Mouse (Mus musculus): ENCODE results near the gene Mapkapk2. TPM values are rescaled to one million over a fixed set of nuclear protein-coding genes. Genes with fewer than 3 reads are reported as not detected.
"Not testable (repeated sequence)": the region's sequence is repeated elsewhere in the genome, so short reads cannot be mapped to it uniquely, and the experiment has no call there.

Mapkapk2 gene
- polyA plus RNA-seq, 1 experiment from 2014 or later = 49.5 TPM

DNA sequence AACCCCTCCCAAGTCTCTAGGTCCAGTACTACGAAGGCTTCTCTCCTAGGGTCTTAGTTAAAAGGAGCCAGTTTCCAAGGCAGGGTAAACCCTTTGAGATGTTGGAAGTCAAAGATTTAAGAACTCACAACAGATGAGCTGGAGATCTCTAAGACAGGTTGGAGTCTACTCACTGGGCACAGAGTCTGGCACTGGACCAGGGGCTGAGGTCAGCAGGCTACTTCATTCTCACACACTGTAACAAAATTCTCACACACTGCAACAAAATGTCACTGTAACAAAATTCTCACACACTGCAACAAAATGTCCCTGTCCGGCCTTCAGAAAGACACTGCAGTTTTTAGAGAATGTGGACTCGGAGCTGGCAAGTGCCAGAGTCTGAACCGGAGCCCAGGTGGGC lies 54.0 kb downstream of the Mapkapk2 start:
- Histone ChIP-seq H3K9ac (no peak overlapping the region), H3K27ac (no peak overlapping the region), H3K4me1 (no peaks in the 10 kb centered on the region), H3K4me3 (replicated peaks) (no peak overlapping the region), H3K36me3 (no peaks in the 10 kb centered on the region), H3K4me2 (no peak overlapping the region), H3K27me3 (replicated peaks) (no peaks in the 10 kb centered on the region), H3K9me3 (no peaks in the 10 kb centered on the region)
- WGBS = 90% methylated on average over 4 of the region's 4 CpGs
- ATAC-seq (ENCODE audit: insufficient read depth, low FRiP score, low read depth) = no peak

DNA sequence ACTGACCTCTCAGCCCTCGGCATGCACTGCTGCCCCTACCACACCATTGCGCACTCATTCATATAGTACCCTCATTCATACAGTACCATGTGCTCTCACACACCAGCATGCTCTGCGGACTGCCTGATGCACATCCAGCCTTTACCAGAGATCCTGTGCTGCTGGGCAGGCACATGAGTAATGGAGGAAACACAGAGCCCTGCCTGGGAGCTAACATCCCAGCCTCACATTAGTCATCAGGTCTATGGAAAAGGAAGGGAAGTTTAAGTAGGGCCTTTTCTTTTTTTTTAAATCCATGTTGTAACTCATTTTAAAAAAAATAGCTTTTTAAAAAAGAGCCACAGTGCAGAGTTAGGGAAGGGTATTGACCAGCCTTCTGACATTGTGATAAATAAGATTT lies 54.9 kb downstream of the Mapkapk2 start:
- WGBS = 91% methylated on average over 3 of the region's 3 CpGs
- H3K36me3 ChIP-seq = no peaks in the 10 kb centered on the region
- no peak overlapping the region for H3K27ac ChIP-seq
- no peak overlapping the region for H3K9ac ChIP-seq
- no peak for ATAC-seq (ENCODE audit: insufficient read depth, low FRiP score, low read depth)
- H3K4me2 ChIP-seq = no peak overlapping the region
- H3K27me3 ChIP-seq (replicated peaks) = no peaks in the 10 kb centered on the region
- no peaks in the 10 kb centered on the region for H3K9me3 ChIP-seq
- H3K4me1 ChIP-seq = no peaks in the 10 kb centered on the region
- H3K4me3 ChIP-seq (replicated peaks) = no peak overlapping the region

DNA sequence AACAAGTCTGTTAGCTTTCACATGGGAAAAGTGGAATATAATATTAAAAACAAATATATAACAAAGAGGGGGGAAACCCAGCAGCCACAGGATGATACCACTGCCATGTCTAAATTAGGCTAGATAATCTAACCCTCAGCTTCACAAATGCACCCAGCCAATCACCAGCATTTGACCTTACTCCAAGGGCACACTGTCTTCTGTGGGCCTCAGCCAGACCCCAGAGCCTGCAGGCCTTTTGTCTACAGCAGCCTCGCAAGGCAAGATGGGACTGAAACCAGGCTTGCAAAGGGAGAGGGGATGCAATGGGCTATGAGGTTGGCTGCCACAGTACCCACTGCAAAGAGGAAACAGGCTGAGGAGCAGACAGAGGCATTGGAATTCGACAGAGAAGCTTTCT lies 55.4 kb downstream of the Mapkapk2 start:
- Histone ChIP-seq H3K36me3 (no peaks in the 10 kb centered on the region), H3K27ac (no peak overlapping the region), H3K27me3 (replicated peaks) (no peaks in the 10 kb centered on the region), H3K4me2 (no peak overlapping the region), H3K9ac (no peak overlapping the region), H3K9me3 (no peaks in the 10 kb centered on the region), H3K4me1 (no peaks in the 10 kb centered on the region), H3K4me3 (replicated peaks) (no peak overlapping the region)
- ATAC-seq (ENCODE audit: insufficient read depth, low FRiP score, low read depth) = no peak
- 74% methylated on average over 2 of the region's 2 CpGs for WGBS

DNA sequence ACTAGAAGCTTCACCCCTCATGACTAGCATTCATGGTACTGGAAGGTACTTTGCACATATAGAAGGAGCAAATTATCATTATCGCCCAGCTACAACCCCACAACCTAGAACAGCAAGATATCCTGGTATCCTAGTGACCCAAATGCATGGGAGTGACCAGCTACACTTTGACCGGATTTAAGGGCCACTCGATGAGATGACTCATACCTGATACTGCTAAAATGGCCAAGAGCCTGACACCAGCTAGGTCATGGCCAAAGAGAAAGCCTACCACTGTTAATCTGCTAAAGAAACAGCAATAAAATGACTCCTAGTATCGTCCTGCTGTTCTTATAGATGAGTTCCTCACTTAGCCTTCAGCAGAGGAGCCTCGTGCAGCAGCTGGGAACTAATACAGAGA lies 58.1 kb downstream of the Mapkapk2 start:
- Histone ChIP-seq H3K4me2 (no peak overlapping the region), H3K9ac (no peak overlapping the region), H3K4me3 (replicated peaks) (no peak overlapping the region), H3K36me3 (no peaks in the 10 kb centered on the region), H3K4me1 (no peaks in the 10 kb centered on the region), H3K27ac (no peak overlapping the region), H3K9me3 (no peaks in the 10 kb centered on the region), H3K27me3 (replicated peaks) (no peaks in the 10 kb centered on the region)
- WGBS = 90% methylated on average over 5 of the region's 5 CpGs
- no peak for ATAC-seq (ENCODE audit: insufficient read depth, low FRiP score, low read depth)

DNA sequence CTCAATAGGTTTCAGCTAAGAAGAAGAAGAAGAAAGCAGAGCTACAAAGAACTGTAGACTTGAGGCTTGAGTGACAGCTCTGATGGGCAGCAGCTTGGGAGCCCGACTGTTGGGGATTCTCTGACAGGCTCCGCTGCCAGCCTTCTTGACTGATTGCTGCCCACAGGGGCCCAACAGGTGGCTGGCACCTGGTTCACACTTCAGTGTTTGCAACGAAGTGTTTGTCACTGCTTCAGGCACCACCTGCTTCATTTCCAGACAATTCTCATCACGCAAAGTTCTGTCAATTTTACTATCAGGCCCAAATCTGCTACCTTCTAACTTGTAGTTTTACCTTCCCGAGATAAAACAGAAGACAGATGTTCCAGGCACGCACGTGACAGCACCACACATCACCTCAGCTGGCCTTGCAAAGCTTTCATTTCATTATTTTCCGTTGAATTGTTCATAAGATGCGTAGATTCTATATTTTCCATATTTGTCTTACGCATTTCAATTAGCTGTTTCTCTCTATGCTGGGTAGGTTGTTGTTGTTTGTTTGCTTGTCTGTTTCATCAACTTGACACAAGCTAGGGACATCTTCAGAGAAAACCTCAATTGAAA lies 59.1 kb downstream of the Mapkapk2 start:
- H3K27me3 ChIP-seq (replicated peaks) = no peaks in the 10 kb centered on the region
- H3K9ac ChIP-seq = no peak overlapping the region
- 79% methylated on average over 10 of the region's 10 CpGs for WGBS
- no peaks in the 10 kb centered on the region for H3K4me1 ChIP-seq
- no peak overlapping the region for H3K27ac ChIP-seq
- H3K36me3 ChIP-seq = no peaks in the 10 kb centered on the region
- ATAC-seq (ENCODE audit: insufficient read depth, low FRiP score, low read depth) = no peak
- no peak overlapping the region for H3K4me2 ChIP-seq
- H3K9me3 ChIP-seq = no peaks in the 10 kb centered on the region
- H3K4me3 ChIP-seq (replicated peaks) = no peak overlapping the region

DNA sequence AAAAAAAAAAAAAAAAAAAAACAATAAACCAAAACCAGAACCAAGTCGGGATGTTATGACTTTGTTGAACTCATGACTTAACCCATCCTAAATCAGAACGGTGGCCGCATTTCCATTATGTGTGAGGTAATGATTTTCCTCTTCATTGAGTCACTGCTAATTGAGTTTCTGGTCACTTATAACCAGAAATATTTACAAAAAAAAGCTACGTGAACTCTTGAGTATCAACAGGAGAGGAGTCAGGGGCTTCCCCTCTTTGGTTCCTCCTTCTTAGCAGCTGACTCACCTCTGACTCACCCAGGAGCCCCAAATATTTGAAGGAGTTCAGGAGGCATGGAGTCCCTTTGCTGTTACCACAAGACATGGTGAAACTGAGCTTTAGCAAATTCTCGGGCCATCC lies 59.6 kb downstream of the Mapkapk2 start:
- H3K27ac ChIP-seq = no peak overlapping the region
- WGBS = 89% methylated on average over 5 of the region's 5 CpGs
- H3K9me3 ChIP-seq = no peaks in the 10 kb centered on the region
- no peak for ATAC-seq (ENCODE audit: insufficient read depth, low FRiP score, low read depth)
- H3K36me3 ChIP-seq = no peaks in the 10 kb centered on the region
- H3K4me2 ChIP-seq = no peak overlapping the region
- no peak overlapping the region for H3K9ac ChIP-seq
- H3K4me3 ChIP-seq (replicated peaks) = no peak overlapping the region
- H3K27me3 ChIP-seq (replicated peaks) = no peaks in the 10 kb centered on the region
- H3K4me1 ChIP-seq = no peaks in the 10 kb centered on the region

DNA sequence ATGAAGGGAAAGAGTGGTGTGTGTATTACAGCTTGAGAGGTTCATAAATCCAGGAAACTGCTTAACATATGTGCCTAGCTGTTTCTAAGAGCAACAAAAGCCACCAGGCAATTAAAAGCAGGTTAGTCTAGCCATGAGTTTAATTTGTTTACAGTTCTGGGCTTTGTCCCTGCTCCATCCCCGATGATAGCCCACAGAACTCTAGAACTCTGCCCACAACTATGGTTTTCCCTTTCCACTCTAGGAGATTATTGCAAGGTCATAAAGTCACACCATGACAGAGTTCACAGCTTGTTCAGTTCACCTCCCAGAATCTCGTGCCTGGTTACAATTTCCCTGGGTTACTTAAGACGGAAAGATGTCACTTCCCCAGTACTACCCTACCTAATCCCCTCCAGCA lies 66.4 kb downstream of the Mapkapk2 start:
- no peaks in the 10 kb centered on the region for H3K9me3 ChIP-seq
- H3K4me3 ChIP-seq (replicated peaks) = no peak overlapping the region
- H3K4me2 ChIP-seq = no peak overlapping the region
- no peak overlapping the region for H3K27ac ChIP-seq
- no peaks in the 10 kb centered on the region for H3K36me3 ChIP-seq
- no peak for ATAC-seq (ENCODE audit: insufficient read depth, low FRiP score, low read depth)
- no peaks in the 10 kb centered on the region for H3K4me1 ChIP-seq
- no peak overlapping the region for H3K9ac ChIP-seq
- H3K27me3 ChIP-seq (replicated peaks) = no peaks in the 10 kb centered on the region
- 33% methylated on average over 3 of the region's 3 CpGs for WGBS

DNA sequence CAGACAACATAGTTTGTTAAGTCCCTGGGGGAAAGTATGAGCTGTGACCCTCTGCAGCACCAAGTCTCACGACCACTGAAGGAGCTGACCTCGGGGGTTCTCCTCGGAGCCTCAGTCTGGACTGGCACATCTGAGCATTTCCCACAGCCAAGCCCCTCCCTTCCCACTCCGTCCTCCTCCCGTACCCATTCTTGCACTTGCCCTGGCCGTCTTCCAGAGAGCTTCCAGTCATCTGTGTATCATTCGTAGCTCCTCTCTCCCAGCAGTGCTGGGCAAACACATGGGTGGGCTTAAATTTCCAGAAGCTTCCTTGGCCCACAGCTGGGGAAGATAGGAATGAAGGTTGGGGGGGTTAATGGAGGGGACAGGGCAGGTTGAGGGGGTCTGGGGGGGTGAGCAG lies 67.4 kb downstream of the Mapkapk2 start:
- no peak overlapping the region for H3K4me3 ChIP-seq (replicated peaks)
- no peaks in the 10 kb centered on the region for H3K4me1 ChIP-seq
- H3K27ac ChIP-seq = no peak overlapping the region
- no peaks in the 10 kb centered on the region for H3K36me3 ChIP-seq
- H3K4me2 ChIP-seq = no peak overlapping the region
- no peaks in the 10 kb centered on the region for H3K9me3 ChIP-seq
- ATAC-seq (ENCODE audit: insufficient read depth, low FRiP score, low read depth) = no peak
- WGBS = 40% methylated on average over 7 of the region's 7 CpGs
- H3K27me3 ChIP-seq (replicated peaks) = no peaks in the 10 kb centered on the region
- H3K9ac ChIP-seq = no peak overlapping the region

DNA sequence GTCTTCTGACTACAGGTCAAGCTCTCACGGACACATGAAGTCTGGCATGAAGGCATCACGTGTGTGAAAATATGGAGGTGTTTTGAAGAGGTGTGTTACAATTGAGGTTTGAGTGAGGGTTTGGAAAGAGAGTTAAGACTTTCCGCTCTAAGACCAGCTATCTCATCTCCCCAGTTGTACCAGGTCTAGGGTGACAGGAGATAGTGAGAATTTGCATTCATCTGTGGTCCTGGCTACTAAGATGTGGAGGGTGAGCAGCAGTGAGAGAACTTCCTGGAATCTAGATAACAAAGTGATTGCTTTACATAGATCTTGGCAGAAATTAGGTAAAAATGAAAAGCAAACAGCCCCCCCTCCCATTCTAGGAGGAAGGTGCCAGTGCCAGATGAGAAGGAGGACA lies 68.4 kb downstream of the Mapkapk2 start:
- 77% methylated on average over 3 of the region's 3 CpGs for WGBS

DNA sequence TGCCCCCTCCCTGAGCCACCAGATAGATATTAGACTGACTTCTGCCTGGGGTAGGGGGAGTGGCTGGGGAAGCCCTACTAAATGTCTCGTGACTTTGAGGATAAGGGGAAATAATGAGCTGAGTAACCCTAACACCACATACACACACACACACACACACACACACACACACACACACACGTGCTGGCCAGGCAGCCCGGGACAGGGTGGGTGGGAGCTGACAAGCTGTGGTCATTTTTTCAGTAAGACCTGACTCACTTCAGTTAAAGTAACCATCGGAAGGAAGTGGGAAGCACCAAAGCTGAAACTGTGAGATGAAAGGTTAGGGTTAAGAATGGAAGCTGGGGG lies 71.8 kb downstream of the Mapkapk2 start:
- ATAC-seq (ENCODE audit: insufficient read depth, low FRiP score, low read depth) = no peak
- Histone ChIP-seq H3K9ac (no peak overlapping the region), H3K27ac (no peak overlapping the region), H3K27me3 (replicated peaks) (no peaks in the 10 kb centered on the region), H3K4me2 (no peak overlapping the region), H3K4me3 (replicated peaks) (no peak overlapping the region), H3K4me1 (no peaks in the 10 kb centered on the region), H3K9me3 (no peaks in the 10 kb centered on the region), H3K36me3 (no peaks in the 10 kb centered on the region)
- WGBS = 60% methylated on average over 4 of the region's 4 CpGs

More for the DNA sequence above, 68.4 kb downstream of the Mapkapk2 start:
- Histone ChIP-seq H3K4me2 (no peak overlapping the region), H3K36me3 (no peaks in the 10 kb centered on the region), H3K27ac (no peak overlapping the region), H3K4me1 (no peaks in the 10 kb centered on the region), H3K9ac (no peak overlapping the region), H3K4me3 (replicated peaks) (no peak overlapping the region), H3K27me3 (replicated peaks) (no peaks in the 10 kb centered on the region), H3K9me3 (no peaks in the 10 kb centered on the region)
- ATAC-seq (ENCODE audit: insufficient read depth, low FRiP score, low read depth) = no peak

DNA sequence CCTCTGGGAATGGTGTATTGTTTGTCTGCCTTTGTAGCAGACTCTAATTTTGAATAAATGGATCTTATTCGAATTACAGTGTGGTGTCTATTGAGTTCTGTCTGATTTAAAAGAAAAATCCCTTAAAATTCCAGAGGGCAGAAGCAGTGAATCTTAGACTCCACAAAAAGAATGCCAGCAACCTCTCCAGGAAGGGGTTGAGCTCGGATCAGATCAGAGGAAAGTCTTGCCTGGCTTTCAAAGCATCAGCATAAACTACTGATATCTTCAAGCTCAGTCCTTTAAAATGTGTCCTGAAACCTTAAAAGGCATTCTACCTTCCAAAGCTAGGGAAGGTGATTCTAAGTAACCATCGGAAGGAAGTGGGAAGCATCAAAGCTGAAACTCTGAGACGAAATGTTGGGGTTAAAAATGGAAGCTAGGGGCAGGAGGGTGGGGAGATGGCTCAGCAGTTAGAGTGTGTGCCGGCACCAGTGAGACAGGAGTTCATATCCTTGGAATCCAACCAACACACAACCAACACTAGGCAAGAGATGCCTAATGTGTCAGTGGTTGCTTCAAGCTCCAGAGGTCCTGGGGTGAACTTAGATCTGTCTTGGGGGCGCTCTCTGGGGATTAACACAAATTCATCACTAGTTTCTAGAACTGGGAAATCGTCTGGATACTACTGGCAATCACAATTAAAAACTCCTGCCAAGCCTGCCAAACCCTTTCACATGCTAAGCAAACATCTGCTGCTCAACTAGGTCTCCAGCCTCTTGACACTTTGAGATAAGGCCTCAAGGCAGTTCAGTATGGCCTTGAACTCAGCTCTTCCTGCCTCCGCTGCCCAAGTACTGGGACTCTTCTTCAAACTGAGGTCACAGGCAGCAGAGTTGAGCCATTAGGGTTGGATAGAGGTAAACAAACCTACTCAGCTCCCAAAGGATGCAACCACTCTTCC lies 72.5 kb downstream of the Mapkapk2 start:
- ATAC-seq (ENCODE audit: insufficient read depth, low FRiP score, low read depth) = no peak
- H3K4me3 ChIP-seq (replicated peaks) = no peak overlapping the region
- WGBS = 66% methylated on average over 8 of the region's 8 CpGs
- H3K4me1 ChIP-seq = no peaks in the 10 kb centered on the region
- H3K4me2 ChIP-seq = no peak overlapping the region
- H3K9me3 ChIP-seq = no peaks in the 10 kb centered on the region
- no peaks in the 10 kb centered on the region for H3K27me3 ChIP-seq (replicated peaks)
- no peaks in the 10 kb centered on the region for H3K36me3 ChIP-seq
- H3K27ac ChIP-seq = no peak overlapping the region
- no peak overlapping the region for H3K9ac ChIP-seq

DNA sequence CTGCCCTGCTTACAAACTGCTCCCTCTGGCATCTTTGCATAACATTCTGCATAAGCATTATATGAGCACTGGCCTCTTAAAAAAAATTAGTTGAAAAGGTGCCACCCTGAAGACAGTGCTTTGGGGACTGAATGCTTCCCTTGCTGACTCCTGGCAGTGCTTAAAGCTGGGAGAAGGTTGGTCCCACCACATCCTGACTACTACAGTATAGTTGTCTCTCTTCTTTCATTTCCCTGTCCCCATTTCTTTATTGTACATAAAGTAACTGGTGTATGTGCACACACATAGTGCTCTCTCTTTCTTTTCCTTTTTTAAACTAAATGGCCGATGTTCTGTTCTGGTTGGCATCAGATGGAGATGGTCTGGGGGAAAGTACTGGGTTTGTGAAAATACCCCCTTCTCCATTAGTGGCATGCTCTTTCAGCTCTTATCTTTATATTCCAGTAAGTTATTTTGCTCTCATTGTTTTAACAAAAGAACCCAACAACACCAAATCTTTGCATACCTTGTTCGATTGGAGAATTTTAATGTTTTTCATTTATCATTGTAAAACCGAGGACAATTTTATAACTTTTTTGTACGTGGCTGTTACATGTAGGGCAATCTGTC lies 74.3 kb downstream of the Mapkapk2 start:
- ATAC-seq (ENCODE audit: insufficient read depth, low FRiP score, low read depth); H3K4me3 ChIP-seq (replicated peaks): not testable (repeated sequence)
- 78% methylated on average over 4 of the region's 4 CpGs for WGBS

More for the DNA sequence above, 74.3 kb downstream of the Mapkapk2 start:
- H3K9ac ChIP-seq; H3K9me3 ChIP-seq; H3K27me3 ChIP-seq (replicated peaks); H3K27ac ChIP-seq; H3K36me3 ChIP-seq; H3K4me2 ChIP-seq; H3K4me1 ChIP-seq: not testable (repeated sequence)

Measured in stomach, embryonic 15.5 days (tissue).